Mouse (Mus musculus) urinary bladder, postnatal 36 days (tissue): ENCODE results near the gene Atad2b.
"Not testable (repeated sequence)": the region's sequence is repeated elsewhere in the genome, so short reads cannot be mapped to it uniquely, and the experiment has no call there.

Source experiments
- DNase-seq, 2 experiments: peaks; one replicate each; pipeline ENCODE4 v3.0.0; 2022; ENCODE audit warnings: low spot score in 2 of 2, mixed read lengths in 1 of 2

Atad2b gene

DNA sequence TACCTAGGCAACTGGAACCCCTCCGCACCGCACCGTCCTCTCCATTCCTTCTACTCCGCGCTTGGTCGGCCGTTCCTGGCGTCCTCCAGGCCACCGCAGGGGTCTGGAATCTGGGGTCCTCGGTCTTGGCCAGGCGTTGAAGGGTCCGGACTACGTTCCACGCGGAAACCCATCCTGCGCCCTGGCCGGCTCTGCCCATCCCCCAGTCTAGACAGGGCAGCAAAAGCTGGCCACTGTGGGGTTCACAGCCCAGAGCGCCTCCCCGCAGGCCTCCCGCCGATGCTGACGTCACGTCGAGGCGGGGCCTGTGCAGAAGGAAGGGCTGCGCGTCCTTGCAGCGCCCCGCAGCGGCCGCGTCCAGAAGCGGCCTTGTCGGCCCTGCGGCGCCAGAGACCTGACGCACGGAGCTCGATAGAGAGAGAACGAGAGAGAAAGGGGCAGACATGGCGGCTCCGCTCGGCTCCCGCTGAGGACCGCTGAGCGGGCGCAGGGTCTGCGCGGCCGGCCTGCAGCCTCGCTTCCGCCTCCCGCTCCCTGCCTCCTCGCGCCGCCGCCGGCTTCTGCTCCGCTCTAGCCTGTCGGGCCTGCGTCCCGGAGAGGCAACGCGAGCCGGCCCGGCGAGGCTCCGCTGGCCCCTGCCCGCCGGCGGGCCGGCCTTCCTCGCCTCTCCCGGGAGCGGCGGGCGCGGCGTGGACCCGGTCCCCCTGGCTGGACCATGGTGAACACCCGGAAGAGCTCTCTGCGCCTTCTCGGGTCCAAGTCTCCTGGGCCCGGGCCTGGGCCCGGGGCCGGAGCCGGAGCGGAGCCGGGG lies at the start of gene Atad2b:
Gene Atad2b, plus strand, starts transcription at position 360 of the 811 bp plus-strand sequence.
- DNase-seq, result peak; percentile 94 to 96

- DNase-seq, result no peak
Observed at GRCm38 (mm10) chr12:4868924-4869323, 48.2 kb upstream of the Atad2b start.

DNA sequence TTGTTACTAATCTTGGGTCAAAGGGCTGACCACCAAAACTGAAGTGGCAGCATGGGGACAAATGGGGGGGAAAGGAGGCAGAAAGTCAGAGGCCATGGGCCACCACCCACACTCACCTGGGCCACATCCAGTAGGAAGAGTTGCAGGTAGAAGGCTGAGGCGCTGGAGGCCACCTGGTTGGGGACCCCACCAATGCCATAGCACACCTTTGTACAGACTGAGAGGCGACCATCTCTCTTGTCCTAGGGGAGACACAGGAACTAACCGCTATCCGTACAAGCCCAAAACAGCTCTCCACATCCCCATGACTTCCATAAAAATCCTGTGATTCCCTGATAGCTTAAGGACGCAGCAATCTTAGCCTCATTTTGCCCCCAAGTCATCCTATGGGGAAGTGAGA lies 45.9 kb upstream of the Atad2b start:
- DNase-seq, result no peak

DNA sequence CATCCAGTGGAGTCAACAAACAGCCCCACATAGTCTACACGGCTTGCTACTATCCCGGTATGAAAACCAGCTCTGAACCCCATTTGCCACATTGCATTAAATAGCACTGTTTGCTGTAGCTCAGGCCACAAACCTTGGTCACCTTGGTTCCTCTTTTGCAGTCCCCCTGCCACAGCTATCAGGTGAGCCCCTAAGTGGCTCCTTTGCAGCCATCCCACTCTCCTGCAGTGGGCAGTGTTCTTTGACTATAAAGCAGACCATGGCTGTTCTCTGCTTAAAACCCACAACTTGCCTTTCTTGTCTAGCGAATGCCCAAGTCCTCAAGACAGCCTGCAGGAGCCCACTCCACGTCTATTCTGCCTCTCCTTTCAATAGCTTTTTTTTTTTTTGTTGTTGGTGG lies 44.9 kb upstream of the Atad2b start:
- no peak for DNase-seq

- DNase-seq, result no peak
Observed at GRCm38 (mm10) chr12:4872983-4873477, 44.1 kb upstream of the Atad2b start.

GRCm38 (mm10) chr12:4873531-4873930 lies 43.6 kb upstream of the Atad2b start:
- DNase-seq, result no peak

- DNase-seq, result peak; percentile 68 to 77
Observed at GRCm38 (mm10) chr12:4874161-4874927, 42.8 kb upstream of the Atad2b start, which contains the start of gene Mfsd2b. TSS of gene Mfsd2b (minus strand) at chr12:4874359.

DNA sequence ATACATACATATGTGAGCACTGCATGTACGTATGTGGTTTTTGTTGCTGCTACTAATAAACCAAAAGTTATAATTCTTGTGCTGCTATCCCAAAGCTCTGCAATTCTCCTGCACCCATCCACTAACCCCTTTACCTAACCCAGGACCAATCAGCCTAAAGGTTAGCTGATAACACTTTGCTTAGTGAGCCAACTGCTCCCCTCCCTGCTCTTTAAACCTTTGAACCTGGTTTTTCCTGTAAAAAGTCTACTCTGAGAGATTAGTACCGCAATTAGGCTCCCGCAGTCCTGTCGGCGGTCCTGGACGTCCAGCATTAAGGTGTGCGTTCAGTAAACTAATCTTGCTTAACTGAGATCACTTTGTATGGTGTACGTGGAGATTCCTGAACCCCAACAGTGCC lies 41.5 kb upstream of the Atad2b start:
- no peak for DNase-seq

DNA sequence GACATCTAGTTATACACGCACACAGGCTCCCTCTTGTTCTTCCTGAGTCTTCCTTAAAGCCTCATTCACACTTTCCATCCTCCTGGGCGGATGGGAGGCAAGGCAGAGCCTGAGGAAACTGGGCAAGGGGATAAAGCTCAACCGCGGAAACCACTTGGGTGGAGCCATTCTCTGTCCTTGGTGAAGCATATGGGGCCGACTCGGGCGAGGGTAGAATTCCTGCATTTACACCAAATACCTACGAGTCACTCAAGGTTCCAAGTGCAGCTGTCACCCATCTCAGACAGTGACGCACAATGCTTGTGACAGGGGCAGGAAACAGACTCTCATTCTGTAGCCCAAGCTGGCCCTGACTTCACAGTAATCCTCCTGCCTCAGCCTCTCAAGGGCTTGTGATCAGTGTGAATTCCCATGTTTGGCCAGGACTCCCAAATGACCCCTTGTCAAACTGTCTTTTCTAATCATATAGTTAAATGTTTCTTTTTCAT lies 38.8 kb upstream of the Atad2b start:
- DNase-seq, result no peak

DNA sequence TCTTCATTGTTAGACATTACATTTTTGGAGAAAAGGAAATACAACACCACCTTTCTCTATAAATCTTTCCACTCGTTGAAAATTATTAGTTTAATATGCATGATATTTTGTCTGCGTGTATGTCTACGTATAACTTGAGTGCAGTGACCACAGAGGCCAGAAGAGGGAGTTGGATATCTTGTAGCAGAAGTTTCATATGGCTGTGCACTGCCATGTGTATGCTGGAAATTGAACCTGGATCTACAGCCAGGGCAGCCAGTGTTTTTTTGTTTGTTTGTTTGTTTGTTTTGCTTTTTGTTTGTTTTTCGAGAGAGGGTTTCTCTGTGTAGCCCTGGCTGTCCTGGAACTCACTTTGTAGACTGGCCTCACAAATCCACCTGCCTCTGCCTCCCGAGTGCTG lies 38.1 kb upstream of the Atad2b start:
- no peak for DNase-seq

DNA sequence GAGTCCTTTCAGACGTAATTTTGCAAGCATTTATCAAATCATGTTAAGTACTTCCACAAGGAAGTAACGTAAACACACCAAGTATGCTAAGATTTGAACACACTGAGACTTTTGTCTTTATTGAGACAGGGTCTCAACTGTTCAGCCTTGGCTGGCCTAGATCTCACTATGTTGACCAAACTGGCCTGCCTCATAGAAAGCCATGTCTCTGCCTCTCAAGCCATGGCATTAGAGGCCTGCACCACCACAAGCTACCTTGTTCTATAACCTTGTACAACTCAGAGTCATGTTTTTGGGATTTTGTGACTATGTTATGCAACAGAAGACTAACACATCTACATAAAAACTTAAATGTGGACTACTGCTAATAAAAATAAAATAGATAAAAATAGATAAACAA lies 35.1 kb upstream of the Atad2b start:
- no peak for DNase-seq

DNA sequence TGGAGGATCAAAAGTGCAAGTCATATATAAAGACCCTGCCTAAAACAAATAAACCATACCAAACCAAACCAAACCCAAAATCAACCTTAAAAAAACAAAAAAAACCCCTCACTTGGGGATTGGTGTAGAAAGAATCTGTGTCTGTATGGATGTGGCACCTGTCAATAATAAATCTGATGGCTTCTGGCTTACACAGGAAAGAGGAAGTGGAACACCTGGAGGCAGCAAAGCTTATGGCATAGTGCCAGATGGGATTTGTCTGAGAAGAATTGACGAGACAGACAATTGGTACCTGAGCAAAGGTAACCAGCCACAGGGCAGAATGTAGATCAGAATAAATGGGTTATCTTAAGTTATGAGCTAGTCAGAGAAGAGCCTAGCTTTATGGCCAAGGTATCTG lies 32.1 kb upstream of the Atad2b start:
- no peak for DNase-seq

GRCm38 (mm10) chr12:4886581-4886980 lies 30.6 kb upstream of the Atad2b start:
- DNase-seq, result not testable (repeated sequence)

DNA sequence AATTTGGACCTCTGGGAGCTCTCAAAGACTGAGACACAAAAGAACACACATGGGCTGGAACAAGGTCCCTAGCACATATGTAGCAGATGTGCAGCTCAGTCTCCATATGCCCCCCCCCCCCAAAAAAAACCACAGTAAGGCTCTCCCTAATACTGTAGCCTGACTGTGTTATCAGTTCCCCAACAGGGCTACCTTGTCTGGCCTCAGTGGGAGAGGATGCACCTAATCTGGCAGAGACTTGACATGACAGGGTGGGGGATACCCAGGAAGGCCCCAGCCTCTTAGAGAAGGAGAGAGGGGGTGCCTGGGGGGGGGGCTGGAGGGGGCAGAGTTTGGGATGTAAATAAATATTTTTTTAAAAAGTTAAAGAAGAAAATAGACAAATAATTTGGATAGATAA lies 28.4 kb upstream of the Atad2b start:
- DNase-seq, result no peak

DNA sequence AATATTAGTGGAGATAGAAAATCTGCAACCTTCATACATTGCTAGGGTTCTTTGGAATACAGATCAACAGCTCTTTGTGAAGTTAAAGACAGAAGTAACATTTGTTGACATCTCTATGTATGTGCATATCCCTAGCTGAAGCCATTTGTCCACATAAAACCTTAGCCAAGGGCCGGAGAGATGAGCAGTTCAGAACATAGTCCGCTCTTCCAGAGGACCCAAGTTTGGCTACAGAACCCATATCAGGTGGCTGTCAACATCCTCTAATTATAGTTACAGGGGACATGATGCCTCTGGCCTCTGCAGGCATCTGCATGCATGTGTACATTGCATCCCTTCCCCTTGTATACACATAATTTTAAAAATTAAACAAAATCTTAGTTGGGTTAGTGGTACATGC lies 27.9 kb upstream of the Atad2b start:
- DNase-seq, result no peak

DNA sequence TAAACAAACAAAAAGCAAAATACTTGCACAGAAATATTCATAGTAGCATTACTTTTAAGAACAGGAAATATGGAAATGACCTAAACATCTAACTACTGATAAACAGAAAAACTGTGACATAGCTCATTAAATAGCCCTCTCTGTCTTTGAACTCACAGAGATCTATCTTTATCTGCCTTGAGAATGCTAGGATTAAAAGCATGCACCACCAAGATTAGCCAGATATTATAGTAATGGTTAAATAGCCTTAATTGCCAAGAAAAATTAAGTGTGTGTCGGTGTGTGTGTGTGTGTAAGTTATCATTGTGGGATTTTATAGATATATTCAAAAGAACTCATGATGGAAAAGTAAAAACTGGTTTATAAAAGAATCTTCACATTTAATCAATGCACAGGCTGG lies 27.3 kb upstream of the Atad2b start:
- no peak for DNase-seq

DNA sequence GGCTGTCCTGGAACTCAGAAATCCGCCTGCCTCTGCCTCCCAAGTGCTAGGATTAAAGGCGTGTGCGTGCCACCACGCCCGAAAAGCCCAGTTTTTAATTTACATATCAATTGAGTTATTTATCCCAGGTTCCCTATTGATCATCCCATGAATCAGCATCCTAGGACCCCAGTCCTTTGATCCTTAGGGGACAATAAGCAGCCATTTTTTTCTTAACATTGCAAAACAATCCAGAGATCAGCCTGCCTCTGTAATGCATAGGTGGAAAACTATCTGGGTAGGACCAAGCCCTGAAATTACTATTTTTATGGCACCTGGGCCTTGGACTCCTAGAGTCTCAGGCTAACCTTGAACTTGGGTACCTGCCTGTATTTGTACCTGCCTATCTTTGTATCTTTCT lies 19.1 kb upstream of the Atad2b start:
- DNase-seq, result no peak

DNA sequence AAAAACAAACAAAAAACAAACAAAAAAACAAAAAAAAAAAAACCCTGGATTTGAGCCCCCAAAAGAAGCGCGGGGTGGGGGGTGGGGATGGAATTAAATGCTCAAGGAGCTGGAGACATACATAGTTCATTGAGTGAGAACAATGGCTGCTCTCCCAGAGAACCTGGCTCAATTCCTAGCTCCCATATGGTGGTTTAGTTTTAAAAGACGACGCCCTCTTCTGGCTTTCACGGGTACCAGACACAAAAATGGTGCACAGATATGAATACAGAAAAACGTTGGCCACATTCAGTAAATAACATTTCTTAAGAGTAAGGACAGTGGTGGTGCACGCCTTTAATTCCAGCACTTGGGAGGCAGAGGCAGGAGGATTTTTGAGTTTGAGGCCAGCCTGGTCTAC lies 11.2 kb upstream of the Atad2b start:
- no peak for DNase-seq

DNA sequence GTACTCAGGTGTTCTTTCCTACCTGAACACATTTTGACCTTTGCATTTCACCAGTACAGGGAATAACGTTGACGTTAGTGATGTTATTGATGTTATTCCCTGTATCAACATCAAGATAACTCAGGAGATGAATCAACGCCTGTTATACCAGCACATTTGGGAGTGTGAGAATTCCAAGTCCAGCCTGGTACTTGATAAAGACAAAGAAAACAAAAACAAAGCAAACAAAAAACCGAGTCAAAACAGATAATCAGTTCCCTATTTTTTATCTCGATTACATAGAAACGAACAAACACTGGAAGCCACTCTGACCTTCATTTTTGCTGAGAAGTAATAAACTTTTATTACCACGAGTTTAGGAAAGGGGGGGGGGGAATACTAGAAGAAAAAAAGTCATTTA lies 10.7 kb upstream of the Atad2b start:
- no peak for DNase-seq

DNA sequence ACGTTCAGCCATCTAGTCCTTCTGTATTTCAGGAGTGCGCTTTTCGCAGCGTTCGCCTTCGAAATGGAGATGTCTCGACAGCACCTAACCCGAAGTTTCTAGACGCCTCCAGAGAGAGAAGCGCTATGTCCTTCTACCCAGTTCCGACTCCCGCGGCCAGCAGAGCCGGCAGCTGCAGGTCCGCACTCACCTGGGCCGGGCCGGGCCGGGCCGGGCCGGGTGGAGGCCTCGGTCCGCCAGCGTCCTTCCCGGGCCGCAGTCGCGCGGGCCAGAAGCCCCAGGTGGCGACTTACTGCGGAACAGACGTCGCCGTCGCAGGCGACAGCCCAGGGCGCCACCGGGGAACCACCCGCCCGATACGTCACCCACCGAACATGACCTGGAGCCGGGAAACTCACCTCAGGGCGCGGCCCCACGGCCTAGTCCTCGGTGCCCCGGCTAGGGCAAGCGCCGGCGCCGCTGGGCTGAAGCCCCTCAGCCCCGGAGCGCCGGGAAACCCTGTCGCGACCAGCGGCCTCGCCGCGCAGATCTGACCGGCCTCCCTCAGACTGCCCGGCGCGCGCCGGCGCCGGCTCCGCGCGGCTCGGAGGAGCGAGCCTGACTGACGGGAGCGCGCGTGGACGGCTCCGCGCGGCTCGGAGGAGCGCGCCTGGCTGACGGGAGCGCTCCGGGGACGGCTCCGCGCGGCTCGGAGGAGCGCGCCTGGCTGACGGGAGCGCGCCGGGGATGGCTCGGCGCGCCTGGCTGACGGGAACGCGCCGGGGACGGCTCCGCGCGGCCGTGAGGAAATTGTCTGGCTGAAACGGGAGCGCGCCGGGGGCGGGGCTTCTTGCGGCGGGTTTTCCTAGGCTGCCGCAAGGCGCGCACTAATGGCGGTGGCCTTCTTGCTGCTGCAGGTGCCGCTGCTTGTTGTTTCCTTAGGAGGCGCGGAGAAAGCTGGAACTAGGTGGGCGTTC lies 9.9 kb upstream of the Atad2b start, which contains the start of gene Ubxn2a:
Gene Ubxn2a, minus strand, starts transcription at position 755 of the 956 bp plus-strand sequence.
- peak; percentile 88 to 94 for DNase-seq

DNA sequence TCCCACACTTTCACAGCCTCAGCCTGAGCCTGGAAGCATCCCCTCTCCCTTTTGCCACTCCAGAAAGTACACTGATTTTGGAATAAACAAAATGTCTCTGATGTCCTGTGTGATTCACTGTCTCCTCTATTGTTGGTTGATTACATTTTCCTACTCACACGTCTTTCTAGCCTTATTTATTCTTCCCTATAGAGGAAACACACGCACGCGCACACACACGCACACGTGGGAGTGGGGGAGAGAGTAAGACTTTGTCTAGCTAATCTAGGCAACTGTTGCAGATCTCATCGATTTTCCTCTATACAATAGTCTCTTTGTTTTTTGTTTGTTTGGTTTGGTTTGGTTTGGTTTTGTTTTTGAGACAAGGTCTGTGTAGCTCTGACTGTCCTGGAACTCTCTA lies 8.8 kb upstream of the Atad2b start:
- no peak for DNase-seq
